Mouse (Mus musculus): Measurements from ENCODE around the gene Rnf224. TPM values are rescaled to one million over a fixed set of nuclear protein-coding genes. Genes with fewer than 3 reads are reported as not detected.
A peak's percentile ranks its signal among the peaks of the same experiment; 100 is the strongest.
"Not testable (repeated sequence)": the region's sequence is repeated elsewhere in the genome, so short reads cannot be mapped to it uniquely, and the experiment has no call there.

Gene Rnf224
- total RNA-seq, 4 experiments from 2014 or later, result not detected

DNA sequence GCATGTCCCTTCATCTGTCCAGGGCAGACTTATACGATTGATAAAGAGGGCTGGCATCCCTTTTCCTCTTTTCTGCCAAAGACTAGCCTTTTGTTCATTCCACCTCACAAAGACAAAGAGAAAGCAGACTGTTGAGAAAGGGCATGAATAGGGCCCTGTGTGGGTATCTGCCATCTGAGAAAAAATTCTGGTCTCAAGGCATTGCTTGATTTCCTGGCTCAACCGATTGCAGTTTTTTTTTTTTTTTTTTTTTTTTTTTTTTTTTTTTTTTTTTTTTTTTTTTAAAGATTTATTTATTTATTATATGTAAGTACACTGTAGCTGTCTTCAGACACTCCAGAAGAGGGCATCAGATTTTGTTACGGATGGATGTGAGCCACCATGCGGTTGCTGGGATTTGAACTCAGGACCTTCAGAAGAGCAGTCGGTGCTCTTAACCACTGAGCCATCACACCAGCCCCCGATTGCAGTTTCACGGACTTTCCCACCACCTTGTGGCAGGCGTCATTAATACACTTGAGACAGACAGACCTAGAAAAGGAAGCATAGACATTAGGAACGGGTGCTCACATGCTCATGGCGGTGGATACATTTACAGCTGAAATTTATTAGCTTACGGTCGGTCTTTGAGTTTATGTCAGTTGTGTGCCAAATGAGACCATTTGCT lies 20.0 kb upstream of the Rnf224 start:
- DNase-seq (ENCODE audit: low spot score in 2 of 2), result not testable (repeated sequence)

DNA sequence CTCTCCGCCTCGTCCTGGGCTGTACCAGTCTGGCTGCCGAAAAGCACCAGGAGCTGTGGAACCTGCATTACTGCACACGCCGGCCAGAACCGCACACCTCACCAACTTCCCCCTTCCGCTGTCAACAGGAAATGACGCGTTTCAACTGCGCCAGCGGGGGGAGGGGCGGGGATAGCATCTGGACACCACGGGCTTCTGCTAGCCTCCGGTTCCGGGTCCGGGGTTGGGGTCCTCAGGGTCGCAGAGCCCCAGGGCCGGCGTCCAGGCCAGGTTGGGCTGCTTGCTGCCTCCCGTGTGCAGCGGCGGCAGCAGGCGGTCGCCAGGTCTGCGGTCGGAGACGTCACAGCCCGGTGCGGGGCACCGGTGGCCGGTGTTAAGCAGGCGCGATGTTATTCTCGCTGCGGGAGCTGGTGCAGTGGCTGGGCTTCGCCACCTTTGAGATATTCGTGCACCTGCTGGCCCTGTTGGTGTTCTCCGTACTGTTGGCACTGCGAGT lies 18.7 kb upstream of the Rnf224 start, which contains the start of gene Tmem203:
Gene Tmem203, plus strand, starts transcription at position 156 of the 496 bp plus-strand sequence.
- DNase-seq (ENCODE audit: low spot score in 2 of 2), result peak in 1 of 2 experiments; percentile 78

DNA sequence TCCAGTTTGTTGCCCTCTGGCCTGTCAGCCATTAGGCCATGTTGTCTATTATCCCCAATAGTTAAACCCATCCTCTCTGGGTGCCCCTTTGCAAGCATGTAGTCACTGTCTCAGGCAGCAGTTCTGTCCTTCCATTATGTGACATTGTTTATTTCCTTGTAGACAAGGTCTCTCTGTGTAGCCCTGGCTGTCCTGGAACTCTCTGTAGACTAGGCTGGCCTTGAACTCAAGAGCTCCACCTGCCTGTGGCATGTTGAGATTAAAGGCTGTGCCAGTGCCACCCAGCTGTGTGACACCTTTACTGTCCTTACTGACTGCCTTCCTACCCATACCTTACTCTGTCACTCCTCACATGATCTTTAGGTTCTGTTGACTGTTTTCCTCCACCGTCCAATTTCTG lies 15.7 kb upstream of the Rnf224 start:
- no peak for DNase-seq (ENCODE audit: low spot score in 2 of 2)

DNA sequence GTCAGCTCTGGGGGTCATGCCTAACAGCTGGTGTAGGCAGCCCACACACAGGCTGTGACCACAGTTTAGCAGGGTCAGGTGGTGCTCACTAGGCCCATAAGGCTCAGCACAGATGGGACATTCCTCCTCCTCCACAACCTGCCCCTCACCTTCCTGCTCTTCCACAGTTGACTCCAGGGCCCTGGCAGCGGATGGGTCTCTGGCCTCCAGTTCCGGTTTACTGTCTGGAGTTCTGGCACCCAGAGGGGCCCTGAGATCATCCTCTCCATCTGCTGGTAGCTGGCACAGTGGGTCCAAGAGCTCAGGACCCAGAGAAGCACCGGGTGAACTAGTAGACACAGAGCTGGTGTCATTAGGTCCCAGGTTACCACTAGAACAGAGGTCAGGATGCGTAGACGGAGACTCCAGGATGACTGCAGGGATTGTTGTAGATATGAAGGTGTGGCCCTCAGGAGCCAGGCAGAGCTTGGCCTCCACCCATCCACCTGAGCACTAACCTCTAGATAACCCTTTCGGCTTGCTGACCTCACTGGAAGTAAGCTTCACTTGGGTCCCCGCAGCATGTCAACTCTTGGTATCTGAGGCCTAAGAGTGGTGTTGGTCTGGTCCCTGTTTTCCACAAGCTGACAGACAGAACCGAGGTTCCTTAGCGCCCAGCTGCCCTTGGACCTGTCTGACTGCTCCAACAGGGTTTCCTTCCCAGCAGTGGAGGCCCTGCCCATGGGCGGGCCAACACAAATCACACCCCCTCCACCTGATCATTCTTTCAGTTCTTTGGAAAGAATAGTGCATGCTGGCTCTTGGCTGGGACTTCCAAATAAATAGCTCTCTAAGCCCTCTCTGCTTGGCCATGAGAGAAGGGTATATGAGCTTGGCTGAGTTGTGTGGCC lies 9.8 kb upstream of the Rnf224 start, which contains the start of gene AL732309.1:
Gene AL732309.1, minus strand, starts transcription at position 681 of the 890 bp plus-strand sequence.
- no peak for DNase-seq (ENCODE audit: low spot score in 2 of 2)

DNA sequence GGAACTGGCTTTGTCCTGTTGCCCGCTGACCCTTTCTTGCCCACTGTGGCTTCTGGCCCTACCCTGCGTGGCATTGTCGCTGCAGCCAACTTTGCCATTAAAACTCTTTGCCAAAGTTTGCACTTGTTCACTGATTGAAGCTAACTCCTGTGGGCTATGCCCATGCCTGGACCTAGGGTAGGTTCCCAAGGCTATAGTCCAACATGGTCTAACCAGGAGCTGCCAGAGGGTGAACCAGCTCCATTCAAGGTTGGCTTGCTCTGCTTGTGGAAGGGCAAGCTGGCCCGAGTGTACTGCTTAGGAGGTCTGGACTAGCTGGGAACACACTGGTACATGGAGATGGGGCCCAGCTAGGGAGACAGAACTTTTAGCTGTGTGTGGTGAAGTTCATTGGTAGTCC lies 7.6 kb upstream of the Rnf224 start:
- no peak for DNase-seq (ENCODE audit: low spot score in 2 of 2)

DNA sequence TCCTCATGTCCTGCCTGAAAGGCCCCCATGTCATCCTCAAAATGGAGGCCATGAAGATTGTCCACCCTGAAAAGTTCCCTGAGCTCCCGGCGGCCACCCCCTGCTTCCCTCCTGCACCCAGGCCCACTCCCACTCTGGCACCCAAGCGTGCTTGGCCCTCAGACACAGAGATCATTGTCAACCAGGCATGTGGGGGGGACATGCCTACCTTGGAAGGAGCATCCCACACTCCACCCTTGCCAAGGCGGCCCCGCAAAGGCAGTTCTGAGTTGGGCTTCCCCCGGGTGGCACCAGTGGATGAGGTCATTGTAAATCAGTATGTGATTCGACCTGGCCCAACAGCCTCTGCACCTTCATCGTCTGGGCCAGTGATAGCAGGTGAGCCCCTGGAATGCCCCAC lies 6.8 kb upstream of the Rnf224 start:
- DNase-seq (ENCODE audit: low spot score in 2 of 2), result no peak

DNA sequence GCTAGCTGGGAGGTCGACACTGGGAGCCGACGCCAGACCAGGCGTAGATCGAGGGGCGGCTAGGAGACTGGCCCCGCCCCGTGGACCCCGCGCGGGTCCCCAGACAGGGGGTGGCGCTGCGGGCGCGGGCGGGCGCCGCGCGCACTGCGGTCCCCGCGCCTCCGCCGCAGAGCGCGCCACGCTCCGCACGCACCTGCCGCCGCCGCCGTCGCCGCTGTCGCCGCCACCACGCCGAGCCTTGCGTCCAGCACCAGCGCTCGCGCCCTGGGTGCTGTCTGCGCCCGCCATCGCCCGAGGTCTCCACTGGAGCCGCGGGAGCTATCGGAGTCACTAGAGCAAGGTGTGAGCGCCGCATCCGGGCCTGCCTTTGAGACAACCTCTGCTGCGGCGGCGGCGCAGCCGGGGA lies 5.5 kb upstream of the Rnf224 start, which contains the start of the genes Rnf208 and Cysrt1:
Gene Rnf208, plus strand, starts transcription at position 155 of the 406 bp plus-strand sequence.
Gene Cysrt1, minus strand, starts transcription at position 352 of the 406 bp plus-strand sequence.
- no peak for DNase-seq (ENCODE audit: low spot score in 2 of 2)

DNA sequence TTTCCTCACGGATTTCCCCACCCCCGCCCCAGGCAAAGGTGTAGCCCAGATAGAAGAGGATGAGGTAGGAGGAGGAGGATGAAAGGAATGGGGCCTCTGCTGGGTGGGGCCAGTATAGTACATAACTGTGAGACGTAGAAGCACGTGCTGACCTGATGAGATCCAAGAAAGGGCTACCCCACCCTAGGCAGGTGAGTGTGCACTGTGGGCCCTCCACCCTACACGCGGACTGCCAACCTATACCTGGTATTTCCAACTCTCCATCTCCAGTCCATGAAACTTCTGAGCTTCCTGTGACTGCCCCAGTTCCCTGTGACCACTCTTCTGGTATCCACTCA lies 4.8 kb upstream of the Rnf224 start:
- DNase-seq (ENCODE audit: low spot score in 2 of 2), result no peak

DNA sequence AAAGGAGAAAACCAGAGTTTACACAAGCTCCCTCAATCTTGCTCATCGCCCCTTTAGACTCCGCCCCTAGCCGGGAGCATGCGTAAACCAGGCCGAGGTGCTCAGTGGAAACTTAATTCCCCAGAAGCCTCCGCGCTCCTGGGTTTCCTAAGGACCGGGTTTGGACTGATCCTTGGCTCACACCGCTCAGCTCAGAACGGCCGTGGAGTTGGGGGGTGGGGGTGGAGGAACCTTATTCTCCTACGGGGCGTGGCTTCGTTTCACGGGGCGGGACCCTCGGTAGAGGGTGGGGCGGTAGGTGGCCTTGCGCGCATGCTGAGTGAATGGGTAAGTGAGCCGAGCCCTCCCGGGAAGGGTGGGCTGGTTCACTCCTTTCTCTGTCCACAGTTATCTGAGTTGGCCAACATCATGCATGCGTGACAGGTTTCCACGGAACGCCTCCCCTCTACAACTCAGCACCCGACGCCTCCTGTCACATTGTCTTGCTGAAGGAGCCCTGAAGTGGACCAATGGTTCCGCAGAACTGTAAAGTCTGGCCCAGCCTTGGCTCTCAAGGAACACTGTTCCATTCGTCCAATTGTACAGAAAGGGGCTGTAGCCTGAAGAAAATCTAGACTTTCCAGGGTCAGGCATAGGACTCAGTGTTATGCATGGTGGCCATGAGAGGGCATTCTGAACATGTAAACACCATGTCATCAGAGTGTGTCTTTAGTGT lies 4.3 kb upstream of the Rnf224 start:
- DNase-seq (ENCODE audit: low spot score in 2 of 2), result peak; percentile 60 to 64

DNA sequence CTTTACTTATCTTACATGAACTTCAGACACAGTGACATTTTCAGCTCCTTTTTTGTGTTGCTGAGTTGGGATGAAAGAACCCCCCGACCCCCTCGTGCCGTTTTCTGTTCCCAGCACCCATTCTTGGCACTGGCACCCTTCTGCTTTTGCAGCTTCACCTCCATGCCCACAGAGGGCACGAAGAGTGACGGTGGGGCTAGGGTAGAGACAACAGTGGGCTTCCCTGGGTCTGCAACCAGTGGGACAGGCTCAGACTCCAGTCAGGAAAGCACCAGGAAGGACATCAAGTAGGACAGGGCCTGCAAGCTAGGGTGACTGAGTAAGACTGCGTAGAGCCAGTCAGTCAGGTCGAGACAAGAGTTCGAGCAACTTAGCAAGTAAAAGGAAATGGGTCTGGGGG lies 3.7 kb upstream of the Rnf224 start:
- DNase-seq (ENCODE audit: low spot score in 2 of 2), result no peak

DNA sequence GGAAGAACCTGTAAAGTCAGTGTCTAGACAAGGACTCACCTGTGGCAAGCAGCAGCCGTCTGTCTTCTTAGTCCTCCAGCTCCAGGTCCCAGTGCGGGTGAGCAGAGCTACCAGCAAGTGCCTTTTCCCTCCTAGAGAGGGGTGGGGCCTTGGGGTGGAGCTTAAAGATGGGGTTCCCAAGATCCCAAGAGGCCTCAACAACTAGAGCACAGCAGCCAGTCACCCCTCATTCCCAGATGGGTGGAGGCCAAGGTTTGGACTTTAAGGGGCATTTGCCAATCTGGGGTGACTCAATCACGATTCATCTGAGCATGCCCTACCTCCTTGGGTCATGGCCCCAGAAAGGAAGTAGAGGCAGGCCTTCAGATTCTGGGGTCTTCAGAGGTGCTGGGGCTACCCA lies 3.2 kb upstream of the Rnf224 start:
- DNase-seq (ENCODE audit: low spot score in 2 of 2), result no peak

DNA sequence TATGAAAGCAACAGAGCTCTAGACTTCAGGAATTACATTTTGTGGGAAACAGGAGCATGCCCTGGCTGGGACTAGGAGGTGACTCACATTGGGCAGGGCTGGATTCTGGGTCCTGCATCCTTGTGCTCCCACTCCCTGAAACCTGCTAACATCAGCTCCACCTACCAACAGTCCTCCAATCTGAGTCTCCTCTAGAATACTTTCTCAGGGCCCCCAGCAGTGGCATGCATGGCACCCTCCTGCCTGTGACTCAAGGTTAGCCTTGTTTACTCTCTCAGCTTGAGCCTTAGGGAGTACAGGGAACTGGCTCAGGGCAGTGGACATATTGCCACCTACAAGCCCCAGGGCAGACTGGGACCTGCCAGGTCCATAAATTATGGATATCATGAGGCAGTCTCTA lies 1.5 kb upstream of the Rnf224 start:
- no peak for DNase-seq (ENCODE audit: low spot score in 2 of 2)

DNA sequence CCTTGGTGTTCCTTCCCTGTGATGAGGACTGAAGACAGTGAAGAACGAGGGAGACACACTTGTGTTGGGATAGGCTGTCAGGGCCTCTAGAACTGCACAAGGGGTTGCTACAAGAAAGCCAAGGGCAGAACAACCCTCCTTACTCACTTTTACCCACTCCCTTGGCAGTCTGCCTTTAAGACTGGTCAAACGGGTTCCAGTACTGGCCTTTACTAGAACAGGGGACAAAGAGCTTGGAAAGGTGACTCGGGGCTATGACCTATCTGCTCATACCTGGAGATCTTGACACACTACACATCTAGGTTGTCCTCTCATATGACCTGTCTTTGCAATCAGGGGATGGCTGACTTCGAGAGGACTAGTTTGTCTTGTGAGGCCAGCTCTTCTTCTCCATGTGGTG lies 935 bp upstream of the Rnf224 start:
- no peak for DNase-seq (ENCODE audit: low spot score in 2 of 2)

DNA sequence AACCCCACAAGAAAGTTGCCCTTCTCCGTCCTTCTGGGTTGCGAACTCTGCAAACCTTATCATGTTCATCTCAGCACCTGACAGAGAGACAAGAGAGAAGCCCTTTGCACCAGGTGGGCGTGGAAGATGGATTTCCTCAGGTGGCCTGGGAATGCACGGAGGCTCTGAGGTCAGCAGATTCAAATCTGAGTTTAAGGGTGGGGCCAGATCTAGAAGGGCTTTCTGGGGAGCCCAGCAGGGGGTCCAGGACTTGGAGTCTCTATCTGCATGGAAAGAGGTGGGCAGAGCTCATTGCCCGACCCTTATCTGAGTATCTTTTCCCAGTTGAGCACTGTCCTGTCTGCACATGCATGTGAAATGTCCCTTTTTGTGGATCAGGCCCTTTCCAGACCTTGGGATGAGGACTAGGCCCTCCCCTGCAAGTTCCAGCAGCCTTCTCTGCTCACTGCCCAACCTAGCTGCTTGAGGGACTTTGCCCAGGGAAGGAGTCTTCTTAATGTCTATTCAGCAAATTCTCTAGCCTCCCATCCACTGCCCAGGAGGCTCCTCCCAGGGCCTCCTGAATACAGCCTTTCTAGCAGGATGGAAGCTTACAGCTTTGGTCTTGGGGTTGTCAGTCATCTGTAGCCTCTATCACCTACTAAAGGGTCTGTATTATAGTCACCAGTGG lies 1.9 kb downstream of the Rnf224 start:
- DNase-seq (ENCODE audit: low spot score in 2 of 2), result no peak

DNA sequence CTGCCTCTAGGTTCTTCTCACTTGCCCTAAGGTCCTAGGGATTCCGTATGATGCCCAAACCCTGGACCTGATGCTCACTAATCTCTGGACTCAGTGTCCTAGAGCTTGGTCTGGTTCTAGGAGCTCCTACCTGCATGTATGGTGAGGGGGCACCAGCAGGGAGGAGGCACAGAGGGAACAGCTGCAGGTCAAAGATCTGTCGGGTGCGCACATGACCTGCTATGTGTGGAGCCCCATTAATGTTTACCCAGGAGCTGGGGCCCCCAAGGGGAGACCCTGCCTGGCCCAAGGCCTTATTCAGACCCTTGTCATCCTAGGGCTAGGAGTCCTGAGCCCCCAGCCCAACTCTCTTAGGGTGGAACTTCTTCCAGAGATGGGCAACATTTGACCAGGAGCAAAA lies 2.5 kb downstream of the Rnf224 start, which contains the start of gene Slc34a3:
Gene Slc34a3, minus strand, starts transcription at position 315 of the 400 bp plus-strand sequence.
- no peak for DNase-seq (ENCODE audit: low spot score in 2 of 2)

DNA sequence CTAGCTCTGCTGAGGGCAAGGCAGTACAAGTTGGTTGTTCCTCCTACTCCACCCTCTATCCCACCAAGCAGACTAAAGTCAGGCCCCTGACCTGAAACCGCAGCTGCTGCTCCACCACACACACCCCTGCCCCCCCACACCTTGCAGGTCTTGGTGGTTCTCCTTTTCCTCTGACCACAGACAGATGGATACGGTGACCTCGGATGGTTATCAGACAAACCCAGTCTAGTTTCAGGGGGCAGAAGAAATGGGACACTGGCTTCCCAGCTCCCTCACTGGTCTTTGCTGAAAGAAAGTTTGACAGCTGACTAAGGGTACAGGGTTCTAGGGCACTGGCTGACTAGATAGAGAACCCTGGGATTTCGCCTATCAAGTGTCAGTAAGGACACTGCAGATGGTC lies 3.2 kb downstream of the Rnf224 start:
- no peak for DNase-seq (ENCODE audit: low spot score in 2 of 2)

DNA sequence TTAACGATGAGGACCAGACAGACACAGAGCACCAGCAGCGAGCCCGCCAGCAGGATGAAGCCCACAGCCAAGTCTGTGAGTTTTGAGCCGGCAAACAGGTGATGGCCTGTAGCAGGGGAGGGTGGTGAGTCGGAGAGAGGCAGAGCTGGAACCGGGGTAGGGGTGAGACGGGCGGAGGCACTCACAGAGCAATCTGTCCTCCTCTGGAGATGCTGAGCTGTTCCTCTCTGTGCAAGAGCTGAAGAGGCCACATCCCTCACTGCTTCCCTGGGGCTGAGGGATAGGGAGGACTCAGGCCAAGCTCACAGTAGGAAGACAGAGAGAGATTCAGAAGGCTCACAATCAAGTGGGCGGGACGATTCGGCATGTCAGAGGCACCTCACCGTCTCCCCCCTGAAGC lies 5.5 kb downstream of the Rnf224 start:
- no peak for DNase-seq (ENCODE audit: low spot score in 2 of 2)

DNA sequence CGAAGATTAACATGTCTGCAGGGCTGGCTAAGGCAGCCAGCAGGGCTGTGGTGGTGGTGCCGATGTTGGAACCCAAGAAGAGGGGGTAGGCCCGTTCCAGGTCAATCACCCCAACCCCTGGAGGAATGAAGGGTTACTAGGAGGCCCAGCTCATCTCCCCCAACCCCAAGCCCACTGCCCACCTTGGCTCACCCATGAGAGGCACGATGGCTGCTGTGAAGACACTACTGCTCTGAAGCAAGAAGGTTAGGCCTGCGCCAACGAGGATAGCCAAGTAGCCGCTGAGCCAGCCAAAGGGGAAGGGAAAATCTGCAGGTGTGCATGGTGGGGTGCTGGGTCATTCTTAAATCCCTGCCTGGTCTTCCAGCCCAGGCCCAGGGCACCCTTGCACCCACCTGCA lies 6.0 kb downstream of the Rnf224 start:
- no peak for DNase-seq (ENCODE audit: low spot score in 2 of 2)

DNA sequence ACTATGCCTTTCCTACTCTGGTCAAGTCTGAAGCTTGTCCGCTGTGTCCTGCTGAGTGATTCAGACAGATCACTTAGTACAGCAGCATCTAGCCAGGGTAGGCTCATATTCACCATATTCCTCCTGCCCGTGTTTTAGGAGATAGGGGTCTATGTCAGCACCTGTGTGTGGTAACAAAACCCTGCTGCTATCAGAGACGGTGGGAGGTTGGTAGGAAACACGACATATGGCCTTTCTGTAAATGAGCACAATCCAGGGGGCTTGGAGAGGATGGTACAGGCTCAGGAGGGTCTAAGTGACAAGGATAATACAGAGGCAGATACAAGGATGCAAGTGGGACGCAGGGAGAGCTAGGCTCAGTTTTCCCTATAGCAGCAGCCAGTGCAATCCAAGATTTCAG lies 7.0 kb downstream of the Rnf224 start:
- DNase-seq (ENCODE audit: low spot score in 2 of 2), result no peak

DNA sequence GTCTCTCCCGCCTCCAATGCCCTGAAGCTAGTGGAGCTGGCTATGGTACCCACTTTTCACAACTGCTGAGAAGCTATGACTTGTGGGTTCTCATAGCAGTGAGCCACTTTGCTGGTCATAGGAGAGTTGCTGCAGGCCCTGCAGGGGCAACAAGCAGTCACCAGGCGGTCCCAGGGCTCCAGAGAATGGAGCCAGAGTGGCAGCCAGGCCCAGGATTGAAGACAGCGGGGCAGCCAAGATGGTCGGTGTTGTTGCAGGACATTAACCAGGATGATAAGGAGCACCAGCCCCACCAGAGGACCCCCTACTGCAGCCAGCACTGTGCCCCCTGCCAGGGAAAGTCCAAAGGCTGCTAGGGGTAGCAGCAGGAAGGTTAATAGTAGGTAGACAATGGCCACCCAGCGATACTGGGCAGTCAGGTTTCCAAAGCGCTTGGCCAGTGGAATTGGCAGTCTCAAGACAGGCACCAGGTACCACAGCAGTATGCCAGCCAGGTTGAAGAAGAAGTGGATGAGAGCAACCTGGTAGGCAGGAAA lies 7.5 kb downstream of the Rnf224 start:
- no peak for DNase-seq (ENCODE audit: low spot score in 2 of 2)

DNA sequence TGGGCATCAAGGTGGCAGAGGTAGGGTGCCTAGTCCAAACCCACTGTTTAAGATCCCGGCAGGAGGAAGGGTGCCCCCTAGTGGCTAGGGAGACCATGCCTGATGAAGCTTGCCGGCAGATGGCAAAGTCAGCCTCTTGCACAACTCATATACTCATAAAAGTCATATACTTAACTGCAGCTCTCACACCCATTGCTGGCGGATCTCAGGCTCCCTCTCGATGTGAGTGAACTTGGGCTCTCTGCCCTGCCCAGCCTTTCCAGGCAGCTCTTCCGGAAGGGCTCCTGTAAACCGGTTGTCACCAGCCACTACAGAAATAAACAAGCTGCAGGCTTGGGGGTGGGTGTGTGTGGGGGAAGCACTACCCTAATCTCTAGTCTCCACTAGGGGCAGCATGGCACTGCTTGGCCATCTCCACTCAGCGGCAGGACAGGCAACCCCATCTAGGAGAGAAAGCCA lies 8.1 kb downstream of the Rnf224 start:
- DNase-seq (ENCODE audit: low spot score in 2 of 2), result peak; percentile 85 to 88
